Mouse (Mus musculus) midbrain, embryonic 13.5 days (tissue): ENCODE measurements around the gene Toe1. TPM values are rescaled to one million over a fixed set of nuclear protein-coding genes. Genes with fewer than 3 reads are reported as not detected.
A peak's percentile ranks its signal among the peaks of the same experiment; 100 is the strongest.

Experiments used
- ATAC-seq: fragments of 200-750 bp; cut with Nextera tagmentation; 2 replicates; pipeline ENCODE4 v1.8.0; 2017; ENCODE audit warnings: mild to moderate bottlenecking, moderate TSS enrichment, moderate library complexity
- H3K27ac ChIP-seq: fragments of 300-500 bp; sonication (generic); 2 replicates; pipeline ENCODE4 v1.5.1; 2015; ENCODE audit warnings: inconsistent platforms, mild to moderate bottlenecking, moderate library complexity
- H3K27me3 ChIP-seq: fragments of 300-500 bp; sonication (generic); 2 replicates; pipeline ENCODE4 v1.6.1; 2015; ENCODE audit warnings: mild to moderate bottlenecking, inconsistent platforms
- H3K36me3 ChIP-seq: fragments of 300-500 bp; sonication (generic); 2 replicates; pipeline ENCODE4 v1.6.1; 2015; ENCODE audit warnings: mild to moderate bottlenecking, inconsistent platforms
- H3K4me1 ChIP-seq: fragments of 300-500 bp; sonication (generic); replicated peaks from 2 replicates; pipeline ENCODE4 v1.6.1; 2015; ENCODE audit warnings: inconsistent platforms
- H3K4me2 ChIP-seq: fragments of 300-500 bp; sonication (generic); replicated peaks from 2 replicates; pipeline ENCODE4 v1.6.1; 2015; ENCODE audit warnings: moderate library complexity, mild to moderate bottlenecking, inconsistent platforms
- H3K4me3 ChIP-seq: fragments of 300-500 bp; sonication (generic); replicated peaks from 2 replicates; pipeline ENCODE4 v1.5.1; 2015; ENCODE audit warnings: mild to moderate bottlenecking, inconsistent platforms
- H3K9ac ChIP-seq: fragments of 300-500 bp; sonication (generic); replicated peaks from 2 replicates; pipeline ENCODE4 v1.6.1; 2015; ENCODE audit warnings: mild to moderate bottlenecking, inconsistent platforms
- H3K9me3 ChIP-seq: fragments of 300-500 bp; sonication (generic); 2 replicates; pipeline ENCODE4 v1.6.1; 2016; ENCODE audit warnings: mild to moderate bottlenecking, inconsistent platforms
- WGBS: fragments of 180-500 bp; shearing (Covaris S2); methylation state at CpG from one replicate; pipeline ENCODE4 v1.1.7; 2015; 5-methylcytosine and 5-hydroxymethylcytosine counted together
- polyA plus RNA-seq: library from polyadenylated mRNA; unstranded; fragments of >200 nt; fragmentation: Nextera tagmentation; extraction: Ambion mirVana; gene quantifications from 2 replicates; pipeline ENCODE4 v1.2.1, GENCODE M21; 2015

The Toe1 gene
- polyA plus RNA-seq, 1 experiment from 2014 or later: 33.1 TPM

- H3K4me2 ChIP-seq: peak within 1 kb of the TSS; percentile 88
- peaks cover 6% of the 10 kb centered on the region for H3K36me3 ChIP-seq
- H3K27me3 ChIP-seq: peaks cover 39% of the 10 kb centered on the region
- no peak within 1 kb of the TSS for H3K27ac ChIP-seq
- ATAC-seq: no peak
- H3K9me3 ChIP-seq: no peaks in the 10 kb centered on the region
- H3K4me1 ChIP-seq: peaks cover 28% of the 10 kb centered on the region
- whole genome bisulfite sequencing: 11% methylated on average over 9 of the region's 9 CpGs
- peak within 1 kb of the TSS; percentile 48 for H3K4me3 ChIP-seq
- peak within 1 kb of the TSS; percentile 64 for H3K9ac ChIP-seq
Observed at GRCm38 (mm10) chr4:116821694-116822016, 14.2 kb upstream of the Toe1 start, which contains the start of gene Hpdl. TSS of gene Hpdl (minus strand) at chr4:116821707.

- Histone ChIP-seq H3K36me3 (peaks cover 12% of the 10 kb centered on the region), H3K27me3 (peaks cover 39% of the 10 kb centered on the region), H3K9me3 (no peaks in the 10 kb centered on the region), H3K9ac (peak overlapping the region; percentile 64), H3K4me2 (peak overlapping the region; percentile 88), H3K4me3 (peak overlapping the region; percentile 48), H3K4me1 (peaks cover 28% of the 10 kb centered on the region), H3K27ac (no peak overlapping the region)
- peak; percentile 75 for ATAC-seq
- WGBS: under 1% methylated on average over 51 of the region's 51 CpGs
Observed at GRCm38 (mm10) chr4:116820902-116821693, 13.7 kb upstream of the Toe1 start.

GRCm38 (mm10) chr4:116819968-116820901, 12.8 kb upstream of the Toe1 start:
- Histone ChIP-seq H3K27me3 (peaks cover 39% of the 10 kb centered on the region), H3K4me3 (peak overlapping the region; percentile 48), H3K27ac (no peak overlapping the region), H3K9me3 (no peaks in the 10 kb centered on the region), H3K4me2 (peak overlapping the region; percentile 88), H3K9ac (peak overlapping the region; percentile 64), H3K4me1 (peaks cover 23% of the 10 kb centered on the region), H3K36me3 (peaks cover 17% of the 10 kb centered on the region)
- WGBS: 23% methylated on average over 32 of the region's 32 CpGs
- ATAC-seq: no peak; the same call in 1 of the 2 replicates

GRCm38 (mm10) chr4:116817486-116817885, 10.0 kb upstream of the Toe1 start:
- 95% methylated on average over 6 of the region's 6 CpGs for WGBS
- H3K9ac ChIP-seq: no peak overlapping the region
- H3K36me3 ChIP-seq: peaks cover 17% of the 10 kb centered on the region

GRCm38 (mm10) chr4:116815276-116815675, 7.8 kb upstream of the Toe1 start:
- ATAC-seq: no peak
- peaks cover 2% of the 10 kb centered on the region for H3K4me1 ChIP-seq
- H3K4me3 ChIP-seq: no peak overlapping the region
- H3K36me3 ChIP-seq: peaks cover 17% of the 10 kb centered on the region
- H3K9ac ChIP-seq: no peak overlapping the region
- H3K27me3 ChIP-seq: peaks cover 14% of the 10 kb centered on the region
- no peaks in the 10 kb centered on the region for H3K9me3 ChIP-seq
- H3K4me2 ChIP-seq: no peak overlapping the region
- WGBS: 90% methylated on average over 5 of the region's 5 CpGs
- no peak overlapping the region for H3K27ac ChIP-seq

More at GRCm38 (mm10) chr4:116817486-116817885, 10.0 kb upstream of the Toe1 start:
- Histone ChIP-seq H3K9me3 (no peaks in the 10 kb centered on the region), H3K4me3 (no peak overlapping the region), H3K4me2 (no peak overlapping the region), H3K27me3 (peaks cover 33% of the 10 kb centered on the region), H3K27ac (no peak overlapping the region), H3K4me1 (peaks cover 15% of the 10 kb centered on the region)
- no peak for ATAC-seq

- peaks cover 5% of the 10 kb centered on the region; the same call in 1 of the 2 replicates for H3K36me3 ChIP-seq
- H3K4me1 ChIP-seq: peaks cover 10% of the 10 kb centered on the region
- no peak overlapping the region for H3K4me2 ChIP-seq
- no peak overlapping the region for H3K4me3 ChIP-seq
- no peak for ATAC-seq
- no peak overlapping the region for H3K27ac ChIP-seq
- no peak overlapping the region for H3K9ac ChIP-seq
- no peaks in the 10 kb centered on the region for H3K27me3 ChIP-seq
- no peaks in the 10 kb centered on the region for H3K9me3 ChIP-seq
- WGBS: 87% methylated on average over 3 of the region's 3 CpGs
Observed at GRCm38 (mm10) chr4:116811012-116811411, 3.6 kb upstream of the Toe1 start.

- Histone ChIP-seq H3K9ac (no peak overlapping the region), H3K4me1 (no peaks in the 10 kb centered on the region), H3K9me3 (no peaks in the 10 kb centered on the region), H3K4me2 (no peak overlapping the region), H3K4me3 (no peak overlapping the region), H3K27me3 (no peaks in the 10 kb centered on the region), H3K27ac (no peak overlapping the region), H3K36me3 (peaks cover 41% of the 10 kb centered on the region)
- ATAC-seq: no peak
- 38% methylated on average over 5 of the region's 5 CpGs for WGBS
Observed at GRCm38 (mm10) chr4:116799901-116800300, 7.5 kb downstream of the Toe1 start.

- H3K9ac ChIP-seq: no peak overlapping the region
- H3K4me2 ChIP-seq: no peak overlapping the region
- 82% methylated on average over 1 of the region's 1 CpGs for WGBS
- H3K4me1 ChIP-seq: no peaks in the 10 kb centered on the region
- no peaks in the 10 kb centered on the region for H3K27me3 ChIP-seq
- no peak overlapping the region for H3K27ac ChIP-seq
- no peaks in the 10 kb centered on the region for H3K9me3 ChIP-seq
- ATAC-seq: no peak
- no peak overlapping the region for H3K4me3 ChIP-seq
- H3K36me3 ChIP-seq: peaks cover 9% of the 10 kb centered on the region
Observed at GRCm38 (mm10) chr4:116796442-116797110, 10.9 kb downstream of the Toe1 start.

GRCm38 (mm10) chr4:116794273-116794672, 13.2 kb downstream of the Toe1 start:
- Histone ChIP-seq H3K4me1 (no peaks in the 10 kb centered on the region), H3K27ac (no peak overlapping the region), H3K36me3 (no peaks in the 10 kb centered on the region), H3K27me3 (no peaks in the 10 kb centered on the region), H3K4me3 (no peak overlapping the region), H3K4me2 (no peak overlapping the region), H3K9ac (no peak overlapping the region), H3K9me3 (no peaks in the 10 kb centered on the region)
- WGBS: 66% methylated on average over 2 of the region's 2 CpGs
- no peak for ATAC-seq

GRCm38 (mm10) chr4:116792453-116792852, 15.0 kb downstream of the Toe1 start:
- Histone ChIP-seq H3K4me2 (no peak overlapping the region), H3K27ac (no peak overlapping the region), H3K9ac (no peak overlapping the region), H3K36me3 (no peaks in the 10 kb centered on the region), H3K9me3 (no peaks in the 10 kb centered on the region), H3K27me3 (no peaks in the 10 kb centered on the region), H3K4me1 (no peaks in the 10 kb centered on the region), H3K4me3 (no peak overlapping the region)
- 85% methylated on average over 8 of the region's 8 CpGs for WGBS
- no peak for ATAC-seq

GRCm38 (mm10) chr4:116788956-116789355, 18.5 kb downstream of the Toe1 start:
- Histone ChIP-seq H3K27ac (no peak overlapping the region), H3K9ac (no peak overlapping the region), H3K4me3 (no peak overlapping the region), H3K27me3 (no peaks in the 10 kb centered on the region), H3K36me3 (no peaks in the 10 kb centered on the region), H3K9me3 (0 out of 2 replicates have a peak, but pooled peaks cover 4% of the 10 kb centered on the region), H3K4me2 (no peak overlapping the region), H3K4me1 (no peaks in the 10 kb centered on the region)
- WGBS: 3% methylated on average over 3 of the region's 3 CpGs
- ATAC-seq: 0 out of 2 replicates have a peak, but pooled peaks have one; percentile 55
